Mouse (Mus musculus) layer of hippocampus, adult 11-12 months (tissue): ENCODE data around the gene Elmo3.
"Not testable (repeated sequence)": the region's sequence is repeated elsewhere in the genome, so short reads cannot be mapped to it uniquely, and the experiment has no call there.

Source experiments
- DNase-seq: peaks from one replicate; pipeline ENCODE4 v3.0.0; 2022; ENCODE audit warnings: low spot score

Gene Elmo3

GRCm38 (mm10) chr8:105276292-105277120 is 28.9 kb upstream of the Elmo3 start:
- no peak for DNase-seq

DNA sequence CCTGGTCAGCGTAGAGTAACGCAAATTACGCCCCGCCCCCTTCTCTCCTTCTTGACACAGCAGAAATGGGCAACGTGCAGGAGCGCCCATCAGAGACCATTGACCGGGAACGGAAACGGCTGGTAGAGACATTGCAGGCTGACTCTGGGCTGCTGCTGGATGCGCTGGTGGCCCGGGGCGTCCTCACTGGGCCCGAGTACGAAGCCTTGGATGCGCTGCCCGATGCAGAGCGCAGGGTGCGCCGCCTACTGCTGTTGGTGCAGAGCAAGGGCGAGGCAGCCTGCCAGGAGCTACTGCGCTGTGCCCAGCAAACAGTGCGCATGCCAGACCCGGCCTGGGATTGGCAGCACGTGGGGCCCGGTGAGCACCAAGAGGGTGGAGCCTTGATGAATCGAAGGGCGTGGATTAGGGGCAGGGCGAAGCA is 26.5 kb upstream of the Elmo3 start:
- peak; percentile 89 for DNase-seq

GRCm38 (mm10) chr8:105280567-105280966 is 24.8 kb upstream of the Elmo3 start:
- DNase-seq: no peak

- DNase-seq: no peak
Observed at GRCm38 (mm10) chr8:105281821-105282220, 23.6 kb upstream of the Elmo3 start.

DNA sequence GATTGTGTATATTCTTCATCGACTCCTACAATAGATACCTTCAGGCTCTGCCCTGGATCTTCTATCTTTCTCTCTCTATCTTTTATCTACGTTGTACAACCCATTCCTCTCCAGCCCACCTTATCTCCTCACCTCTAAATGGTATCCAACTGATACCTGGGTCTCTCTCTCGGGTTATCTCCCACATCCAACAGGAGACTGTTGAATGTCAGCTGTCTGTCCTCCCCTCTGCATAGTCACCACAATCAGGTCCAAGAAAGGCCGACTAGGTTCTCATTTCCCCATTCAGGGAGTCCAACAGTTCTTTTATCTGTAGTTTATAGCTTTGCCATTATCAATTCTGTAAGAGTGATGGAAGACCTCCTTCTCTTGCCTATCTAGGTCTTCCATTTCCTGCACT is 23.2 kb upstream of the Elmo3 start:
- DNase-seq: no peak

GRCm38 (mm10) chr8:105283074-105283473 is 22.3 kb upstream of the Elmo3 start:
- peak; percentile 50 for DNase-seq

DNA sequence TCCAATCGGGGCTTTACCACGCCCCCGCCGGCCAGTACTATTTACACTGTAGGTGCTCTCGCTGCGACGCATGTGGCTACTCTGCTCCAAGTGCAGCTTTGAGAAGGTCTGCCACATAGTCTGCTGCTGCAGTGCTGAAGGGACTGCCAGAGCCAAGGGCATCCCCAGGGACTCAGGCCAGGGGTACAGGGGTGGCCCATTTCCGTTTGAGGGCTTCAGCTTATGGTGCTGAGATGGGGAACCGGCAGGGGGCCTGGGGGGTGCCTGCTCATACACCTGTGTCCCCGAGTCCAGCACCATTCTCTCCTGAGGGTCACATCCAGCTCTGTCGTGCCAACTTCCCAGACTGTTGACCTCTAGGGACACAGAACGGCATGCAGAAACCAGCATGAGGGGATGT is 19.9 kb upstream of the Elmo3 start:
- no peak for DNase-seq

GRCm38 (mm10) chr8:105286907-105287306 is 18.5 kb upstream of the Elmo3 start:
- no peak for DNase-seq

DNA sequence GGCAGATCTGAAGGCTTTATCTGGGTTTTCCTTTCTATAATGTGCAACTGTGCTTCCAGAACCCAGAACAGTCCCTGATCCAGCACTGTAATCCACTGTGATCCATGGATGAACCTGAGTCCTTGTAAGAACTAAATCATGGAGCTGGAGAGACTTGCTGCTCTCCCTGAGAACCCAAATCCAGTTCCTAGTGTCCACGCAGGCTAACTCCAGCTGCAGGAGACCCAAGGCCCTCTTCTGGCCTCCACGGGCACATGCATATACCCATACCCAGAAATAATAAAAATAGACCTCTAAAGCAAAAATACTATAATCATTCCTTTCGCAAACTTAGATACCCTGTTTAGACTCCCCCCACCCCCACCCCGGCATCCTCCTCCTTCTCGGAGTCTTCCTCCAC is 17.2 kb upstream of the Elmo3 start:
- no peak for DNase-seq

DNA sequence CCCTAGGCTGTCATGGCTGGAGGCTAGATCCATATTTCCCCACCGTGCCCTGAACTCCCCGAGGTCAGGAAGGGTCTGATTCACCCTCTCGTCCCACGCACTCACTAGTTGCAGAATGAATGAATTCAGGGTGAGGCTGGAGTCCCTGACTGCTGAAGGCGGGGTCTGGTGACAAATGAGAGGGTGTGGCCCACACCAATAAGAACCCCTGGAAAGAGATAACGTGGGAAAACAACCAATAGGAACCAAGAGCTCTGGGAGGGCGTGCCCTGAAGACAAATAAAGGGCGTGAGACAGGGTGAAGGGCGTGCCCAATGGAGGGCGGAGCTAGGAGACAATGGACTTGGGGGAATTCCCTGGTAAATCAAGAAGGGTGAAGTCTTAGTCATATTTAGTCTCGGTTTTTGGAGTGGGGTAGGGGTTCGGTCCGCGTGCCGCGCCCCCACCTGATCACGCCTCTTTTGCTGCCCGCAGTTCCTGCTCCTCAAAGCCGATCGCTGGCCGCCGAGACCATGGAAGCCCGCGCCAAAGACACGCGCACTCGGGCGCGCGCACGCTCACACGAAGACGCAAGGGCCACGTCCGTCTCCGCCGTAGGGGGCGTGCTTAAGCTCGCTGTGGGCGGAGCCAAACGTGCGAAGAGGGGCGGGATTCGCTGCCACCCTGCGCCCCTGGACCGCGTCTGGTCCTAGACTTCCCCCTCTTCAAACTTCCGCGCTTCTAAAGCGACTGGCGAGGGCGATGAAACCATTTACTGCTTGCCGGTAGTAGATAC is 16.3 kb upstream of the Elmo3 start:
- DNase-seq: peak; percentile 96

DNA sequence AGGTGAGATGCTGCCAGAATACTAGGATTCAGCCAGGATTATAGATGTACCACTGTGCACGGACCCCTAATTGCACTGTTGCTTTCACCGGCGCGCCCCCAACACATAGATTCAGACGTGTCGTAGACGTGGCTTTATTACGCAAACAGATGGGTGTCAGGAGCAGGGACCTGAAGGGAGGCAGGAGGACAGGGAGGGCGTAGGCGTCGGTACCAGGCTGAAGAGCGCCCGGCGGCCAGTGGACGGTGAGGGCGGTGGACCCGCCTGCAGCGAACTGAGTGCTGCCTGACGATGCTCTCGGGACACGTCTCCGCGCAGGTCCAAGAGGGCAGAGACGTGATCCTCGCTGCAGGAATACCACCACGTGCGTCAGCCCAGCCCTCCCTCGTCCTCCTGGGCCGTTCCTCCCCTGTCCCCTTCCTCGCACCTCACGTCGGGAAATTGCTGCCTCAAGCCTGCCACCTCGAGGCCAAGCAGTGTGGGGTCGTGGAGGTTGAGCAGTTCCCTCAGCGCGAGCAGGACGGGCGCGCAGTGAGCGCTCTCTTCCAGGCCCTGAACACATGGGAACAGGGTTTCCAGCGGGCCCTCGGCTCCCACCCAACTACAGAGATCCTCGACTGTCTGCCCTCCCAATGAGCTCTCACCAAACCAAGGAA is 15.5 kb upstream of the Elmo3 start, which contains the start of gene 4931428F04Rik:
Gene 4931428F04Rik (minus strand): TSS at position 60 of the 656 bp plus-strand sequence.
- peak; percentile 45 for DNase-seq

GRCm38 (mm10) chr8:105290554-105291314 is 14.7 kb upstream of the Elmo3 start:
- DNase-seq: peak; percentile 86

GRCm38 (mm10) chr8:105291364-105291763 is 14.0 kb upstream of the Elmo3 start:
- DNase-seq: not testable (repeated sequence)

- DNase-seq: not testable (repeated sequence)
Observed at GRCm38 (mm10) chr8:105291802-105292201, 13.6 kb upstream of the Elmo3 start.

DNA sequence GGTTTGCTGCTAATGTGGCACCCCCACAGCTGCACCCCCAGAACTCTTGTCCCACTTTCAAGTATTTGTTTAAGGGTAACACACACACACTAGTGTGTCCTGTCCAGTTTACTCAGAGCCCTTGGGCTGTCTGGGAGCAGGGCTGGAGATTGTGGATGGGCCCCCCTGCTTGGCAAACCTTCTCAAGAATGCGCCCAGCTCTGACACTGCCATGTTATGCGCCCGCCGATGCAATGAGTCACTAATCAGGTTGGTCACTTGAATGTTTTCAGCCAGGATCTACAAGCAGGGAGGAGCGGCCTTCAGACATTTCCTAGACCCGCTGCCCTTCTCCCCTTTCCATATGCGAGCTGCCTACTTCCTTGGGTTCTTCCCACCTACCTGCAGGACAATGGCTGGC is 12.9 kb upstream of the Elmo3 start:
- no peak for DNase-seq

- DNase-seq: no peak
Observed at GRCm38 (mm10) chr8:105293405-105293804, 12.0 kb upstream of the Elmo3 start.

GRCm38 (mm10) chr8:105294776-105295175 is 10.6 kb upstream of the Elmo3 start:
- no peak for DNase-seq

DNA sequence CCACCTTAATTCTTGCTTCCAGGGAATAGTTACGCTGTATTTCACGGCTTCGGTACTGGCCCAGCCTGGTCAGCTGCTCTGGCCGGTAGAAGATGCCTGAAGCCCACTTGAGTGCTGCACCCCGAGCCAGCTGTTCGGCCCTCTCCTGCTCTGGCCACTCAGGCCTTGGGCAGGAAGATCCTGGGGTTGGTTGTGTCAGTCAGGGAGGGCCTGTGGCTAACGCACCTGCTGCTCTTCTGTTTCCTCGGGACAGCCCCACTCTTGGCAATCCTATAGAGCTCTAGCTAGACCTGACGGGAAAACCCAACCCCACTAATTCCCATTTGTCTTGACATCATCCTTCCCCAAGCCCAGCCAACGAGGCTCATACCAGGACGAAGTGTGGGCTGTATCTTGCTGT is 10.1 kb upstream of the Elmo3 start:
- no peak for DNase-seq

- no peak for DNase-seq
Observed at GRCm38 (mm10) chr8:105295895-105296573, 9.4 kb upstream of the Elmo3 start, which contains the start of gene Exoc3l. TSS of gene Exoc3l (minus strand) at chr8:105296101.

DNA sequence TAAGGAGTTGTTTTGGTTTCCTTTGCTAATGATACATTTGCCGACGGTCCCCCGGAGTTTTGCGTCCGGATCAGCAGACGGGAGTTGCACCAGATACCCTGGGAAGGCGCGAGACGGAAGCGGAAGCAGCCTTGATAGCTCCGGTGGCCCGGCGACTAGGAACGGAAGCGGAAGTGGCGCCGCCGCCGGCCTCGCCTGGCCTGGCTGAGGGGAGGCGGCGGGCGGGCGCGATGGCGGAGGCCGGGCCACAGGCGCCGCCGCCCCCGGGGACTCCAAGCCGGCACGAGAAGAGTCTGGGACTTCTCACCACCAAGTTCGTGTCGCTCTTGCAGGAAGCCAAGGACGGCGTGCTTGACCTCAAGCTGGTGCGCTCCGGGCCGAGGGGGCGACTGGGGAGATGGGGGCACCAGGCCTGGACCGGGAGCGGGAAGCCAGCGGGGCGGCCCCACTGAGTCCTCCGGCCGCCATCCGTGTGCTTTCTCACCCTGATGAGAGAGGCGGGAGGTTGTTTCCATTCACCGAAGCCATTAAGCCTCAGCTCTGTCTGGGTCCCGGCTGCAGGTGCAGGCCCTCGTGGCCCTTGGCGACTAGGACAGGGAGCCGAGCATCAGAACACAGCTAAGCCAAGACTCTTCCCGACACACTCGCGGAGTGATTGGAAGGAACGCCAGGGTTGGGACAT is 7.7 kb upstream of the Elmo3 start, which contains the start of gene E2f4:
Gene E2f4 (plus strand): TSS at position 153 of the 682 bp plus-strand sequence.
- DNase-seq: peak; percentile 93
